ENCODE assay signal across 23 mouse cellular contexts in genomic region chr14:49231845-49232244, GRCm38 (mm10). TPM values are rescaled to one million over a fixed set of nuclear protein-coding genes. Genes with fewer than 3 reads are reported as not detected.
A peak's percentile ranks its signal among the peaks of the same experiment; 100 is the strongest.
DNase-seq lines count a peak whose midpoint lies in the region; ATAC-seq and TF ChIP-seq lines count a peak whose summit lies in the region.
"Had no signal": no experiment of that assay in that cellular context is flagged by ENCODE, and none has a peak within 500 bp of the region (broad histone marks: within the 10 kb centered on the region; RNA-seq: fewer than 3 reads in every experiment).

No protein-coding gene starts in this region.

- H3K9ac ChIP-seq in lung, postnatal 0 days (replicated peaks; ENCODE audit: low read depth): no peak overlapping the region

- no peak overlapping the region for H3K27ac ChIP-seq in lung, postnatal 0 days (ENCODE audit: low read length)

- peak; percentile 76 for DNase-seq in heart, adult 11 months
- DNase-seq in heart, adult 18-20 months: no peak
- peak; percentile 65 for DNase-seq in lung, postnatal 0 days (ENCODE audit: low spot score)
- DNase-seq in lung, postnatal 10 days: no peak
- DNase-seq: adrenal gland, adult 2 months; adrenal gland, adult 8-10 months; adrenal gland, postnatal 10 days; adrenal gland, postnatal 14 days; adrenal gland, postnatal 25 days; adrenal gland, postnatal 36 days; B cell, adult 2 months; cerebellum, adult 11 months; cerebellum, adult 11-12 months; cerebellum, adult 18-20 months had no signal

- no peak for TF ChIP-seq CTCF in lung, postnatal 0 days (IDR thresholded peaks at IDR 0.05)

- H3K27me3 ChIP-seq in lung, postnatal 0 days (replicated peaks; ENCODE audit: insufficient read depth, low read length): no peaks in the 10 kb centered on the region
- H3K27me3 ChIP-seq: CH12.LX, Patski had no signal

- no peak overlapping the region for H3K4me3 ChIP-seq in lung, postnatal 0 days (ENCODE audit: low read depth, low read length)

- ATAC-seq in lung, postnatal 0 days: peak; percentile 88
- ATAC-seq: activated CD4-positive, CD25-positive, alpha-beta regulatory T cell, adult 4 months; CD4-positive, CD25-positive, alpha-beta regulatory T cell, adult 4 months; Patski had no signal

- TF ChIP-seq EP300 in lung, postnatal 0 days (IDR thresholded peaks at IDR 0.05): peak; percentile 51

- 42% methylated on average over 3 of the region's 3 CpGs for WGBS in lung, postnatal 0 days

- no peak overlapping the region for H3K4me2 ChIP-seq in lung, postnatal 0 days (replicated peaks; ENCODE audit: low read depth, low read length)

- no peaks in the 10 kb centered on the region for H3K4me1 ChIP-seq in lung, postnatal 0 days (ENCODE audit: insufficient read depth, low read depth, low read length)

- no peaks in the 10 kb centered on the region for H3K36me3 ChIP-seq in lung, postnatal 0 days (ENCODE audit: insufficient read depth, low read length)
- H3K36me3 ChIP-seq: G1E had no signal

- no peaks in the 10 kb centered on the region for H3K9me3 ChIP-seq in lung, postnatal 0 days (ENCODE audit: low read length)
- H3K9me3 ChIP-seq: G1E had no signal

RNA-seq across cellular contexts. Expression of gene ccdc198, which starts 13.4 kb away (rescaled TPM):
- not detected for total RNA-seq in heart, adult 18-20 months (2021)
- 0.13 and 0.19 TPM in 2 replicates for polyA plus RNA-seq in lung, postnatal 0 days (2015; fragmentation: Nextera tagmentation; extraction: Ambion mirVana)
- total RNA-seq: adrenal gland, adult 18-20 months; adrenal gland, adult 2 months; adrenal gland, adult 8-10 months; adrenal gland, postnatal 14 days; adrenal gland, postnatal 25 days; adrenal gland, postnatal 36 days; CH12.LX; ES-E14; MEL had no signal
- polyA plus RNA-seq: activated CD4-positive, CD25-positive, alpha-beta regulatory T cell, adult 4 months; adrenal gland, adult 2 months; C2C12; G1E had no signal

RNA-seq across cellular contexts. Expression of gene Naa30, which starts 59.8 kb away (rescaled TPM):
- 10 to 100 TPM; 18.3 to 22.9 TPM for total RNA-seq in heart, adult 18-20 months (2021)
- polyA plus RNA-seq in lung, postnatal 0 days (2015; fragmentation: Nextera tagmentation; extraction: Ambion mirVana): 6.2 and 7.5 TPM in 2 replicates

Comparison
In these comparisons a context has a peak if more than half of its experiments do, and no peak if none do; other contexts are left out.
1. DNase-seq: peak in heart, adult 11 months (single experiment) and lung, postnatal 0 days (single experiment); none in heart, adult 18-20 months (0 of 2) and lung, postnatal 10 days (single experiment).